Mouse (Mus musculus): ENCODE measurements around the gene Limk1. TPM values are rescaled to one million over a fixed set of nuclear protein-coding genes. Genes with fewer than 3 reads are reported as not detected.

Gene Limk1
- total RNA-seq, 2 experiments from 2014 or later, result 2.0 to 2.2 TPM

GRCm38 (mm10) chr5:134638461-134639268, 49.7 kb downstream of the Limk1 start:
- DNase-seq, result no peak
- intact Hi-C loops (cut with DNase I), result no loop called here

DNA sequence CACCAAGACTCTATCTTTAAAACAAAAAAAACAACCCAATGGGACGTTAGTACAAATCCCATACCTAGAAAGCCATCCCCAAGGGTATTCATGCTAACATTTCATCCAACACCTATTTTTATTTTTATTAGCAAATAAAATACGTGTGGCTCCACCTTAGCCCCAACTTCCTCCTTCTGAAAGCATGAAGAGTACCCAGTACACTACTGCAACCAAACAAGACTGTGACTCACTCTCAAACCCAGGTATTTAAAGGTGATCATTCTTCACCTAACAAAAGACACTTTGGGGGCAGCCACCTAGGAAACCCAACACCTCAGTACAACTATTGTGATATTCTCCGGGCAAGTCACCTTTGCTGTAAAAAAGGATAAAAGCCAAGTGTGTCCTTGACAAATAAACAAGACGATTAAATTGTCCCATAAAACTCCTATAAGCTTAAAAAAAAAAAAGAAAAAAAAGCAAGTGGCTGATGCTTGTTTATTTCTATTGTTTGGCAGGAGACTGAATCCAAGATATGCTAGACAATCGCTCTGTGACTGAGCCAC, 50.5 kb downstream of the Limk1 start:
- DNase-seq, result no peak
- intact Hi-C loops (cut with DNase I), result no loop called here

DNA sequence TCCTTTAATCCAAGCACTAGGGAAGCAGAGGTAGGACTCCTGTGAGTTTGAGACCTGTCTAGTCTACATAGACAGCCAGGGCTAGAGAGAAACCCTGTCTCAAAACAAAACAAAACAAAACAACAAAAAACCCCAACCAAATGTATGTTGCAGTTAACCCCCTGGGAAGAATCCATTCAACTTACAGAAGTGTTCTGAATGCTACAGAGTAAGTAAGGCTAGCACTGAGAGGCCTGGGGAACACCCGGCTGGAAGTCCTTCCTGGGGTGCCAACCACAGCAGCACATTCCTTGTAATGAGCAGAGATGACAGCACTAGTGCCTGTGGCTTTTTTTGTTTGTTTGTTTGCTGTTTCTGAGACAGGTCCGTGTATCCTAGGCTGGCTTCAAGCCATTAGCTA, 55.6 kb downstream of the Limk1 start:
- intact Hi-C loops (cut with DNase I), result no loop called here

GRCm38 (mm10) chr5:134630835-134631234, 57.6 kb downstream of the Limk1 start:
- DNase-seq, result no peak
- intact Hi-C loops (cut with DNase I), result no loop called here

More for the DNA sequence above, 55.6 kb downstream of the Limk1 start:
- no peak for DNase-seq

DNA sequence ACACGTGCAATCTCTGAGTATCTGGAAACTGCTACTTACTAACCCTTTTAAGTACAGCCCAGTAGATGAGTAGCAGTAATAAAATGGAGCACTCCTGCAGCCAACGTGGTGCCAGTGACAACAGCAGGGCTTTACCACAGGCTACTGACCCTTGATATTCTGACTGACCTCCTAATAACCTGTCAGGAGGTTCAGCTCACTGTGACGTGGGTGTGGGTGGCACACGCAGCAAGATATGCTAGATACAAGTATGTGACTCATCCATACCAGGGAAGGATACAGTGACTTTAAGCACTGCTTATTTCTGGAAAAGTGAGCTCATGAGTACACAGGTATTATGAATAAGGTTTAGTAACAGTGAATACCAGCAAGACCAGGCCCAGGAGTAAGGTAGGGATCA, 58.9 kb downstream of the Limk1 start:
- DNase-seq, result no peak
- intact Hi-C loops (cut with DNase I), result no loop called here

GRCm38 (mm10) chr5:134622069-134622468, 66.3 kb downstream of the Limk1 start:
- intact Hi-C loops (cut with DNase I), result no loop called here
- DNase-seq, result no peak

DNA sequence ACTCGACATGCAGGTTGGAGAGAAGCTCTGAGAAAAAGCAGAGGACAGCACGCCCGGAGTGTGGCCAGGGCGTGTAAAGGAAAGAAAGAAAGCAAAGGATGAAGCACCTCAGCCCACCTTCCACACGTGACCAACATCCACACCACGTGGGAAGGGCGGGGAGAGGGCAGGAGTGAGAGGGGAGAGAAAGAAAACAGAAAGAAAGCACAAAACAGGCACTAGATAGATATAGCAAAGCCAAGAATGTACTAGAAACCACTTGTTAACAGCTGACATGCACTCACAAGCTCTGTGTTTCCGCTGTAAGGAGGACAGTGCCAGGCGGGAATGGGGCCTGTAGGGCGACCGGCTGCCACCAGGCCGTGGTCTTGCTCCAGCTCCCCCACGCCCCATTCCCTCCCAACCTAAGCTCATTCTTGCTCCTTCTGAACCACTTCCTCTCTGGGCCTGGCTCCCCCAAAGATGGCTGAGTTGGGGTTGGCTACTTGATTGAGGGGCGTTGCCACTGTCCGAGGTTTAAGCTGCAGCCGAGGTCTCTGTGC, 67.2 kb downstream of the Limk1 start:
- intact Hi-C loops (cut with DNase I), result no loop called here
- DNase-seq, result no peak

GRCm38 (mm10) chr5:134620457-134620856, 67.9 kb downstream of the Limk1 start:
- intact Hi-C loops (cut with DNase I), result no loop called here
- DNase-seq, result no peak

DNA sequence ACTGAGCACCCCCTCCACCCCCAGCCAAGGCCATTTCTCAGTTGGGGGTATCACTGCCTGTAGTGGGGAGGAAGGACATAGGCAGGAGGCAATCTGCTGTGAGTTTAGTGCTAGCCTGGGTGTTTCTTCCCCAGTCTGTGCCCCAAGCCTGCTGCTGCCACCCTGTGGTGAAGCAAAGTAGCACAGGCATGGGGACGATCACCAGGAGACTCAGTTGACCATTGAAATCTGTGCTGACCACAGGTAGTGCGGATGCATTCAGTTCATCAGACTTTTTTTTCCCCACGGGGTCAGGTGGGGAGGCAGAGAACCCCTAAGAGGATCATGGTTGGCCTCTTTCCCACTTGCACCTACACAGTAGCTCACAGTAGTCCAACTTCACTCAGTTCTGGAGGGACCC, 71.3 kb downstream of the Limk1 start:
- peak; percentile 46 to 60 for DNase-seq
- intact Hi-C loops (cut with DNase I), result no loop called here

- DNase-seq, result no peak
- intact Hi-C loops (cut with DNase I), result no loop called here
Observed at GRCm38 (mm10) chr5:134615780-134616179, 72.6 kb downstream of the Limk1 start.

DNA sequence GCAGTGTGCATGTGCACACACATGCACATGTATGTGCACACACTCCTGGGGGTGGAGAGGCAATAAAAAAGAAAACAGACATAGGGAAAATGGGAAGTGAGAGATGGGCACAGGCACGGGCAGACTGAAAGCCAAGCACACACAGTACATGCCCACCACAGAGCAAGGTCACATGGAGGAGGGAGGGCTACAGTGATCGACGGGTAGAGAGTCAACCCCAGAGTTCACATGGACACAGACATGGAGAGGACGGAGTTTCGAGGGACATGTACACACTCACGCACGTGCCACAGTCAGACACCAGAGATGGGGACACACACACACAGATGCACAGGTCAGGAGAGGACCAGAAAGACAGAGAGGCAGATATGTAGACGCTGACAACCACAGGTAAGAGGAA, 73.0 kb downstream of the Limk1 start:
- intact Hi-C loops (cut with DNase I), result no loop called here

DNA sequence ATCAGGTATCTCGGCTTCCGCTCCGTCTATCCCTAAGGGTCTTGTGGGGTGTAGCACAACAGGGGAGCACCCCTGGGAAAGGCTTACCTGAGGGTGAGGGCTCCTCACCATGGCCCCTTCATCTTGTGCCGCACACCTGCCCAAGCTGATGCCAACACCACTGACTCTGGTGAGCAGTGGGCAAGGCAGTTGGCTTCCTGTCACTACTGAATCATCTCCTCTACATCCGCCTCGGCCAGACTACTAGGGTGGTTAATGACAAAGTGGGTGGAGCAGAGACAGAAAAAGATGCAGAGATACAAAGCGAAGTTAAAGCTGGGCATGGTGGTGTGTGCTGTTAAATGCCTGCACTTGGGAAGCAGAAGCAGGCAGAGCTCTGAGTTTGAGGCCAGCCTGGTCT, 73.6 kb downstream of the Limk1 start, which contains the start of gene Lat2:
Gene Lat2 (minus strand): TSS at position 224 of the 400 bp plus-strand sequence.
- DNase-seq, result no peak
- intact Hi-C loops (cut with DNase I), result no loop called here

More for the DNA sequence above, 73.0 kb downstream of the Limk1 start:
- DNase-seq, result no peak

- intact Hi-C loops (cut with DNase I), result no loop called here
- DNase-seq, result no peak
Observed at GRCm38 (mm10) chr5:134614296-134614695, 74.1 kb downstream of the Limk1 start.

GRCm38 (mm10) chr5:134613727-134614126, 74.7 kb downstream of the Limk1 start:
- no peak for DNase-seq
- intact Hi-C loops (cut with DNase I), result no loop called here

DNA sequence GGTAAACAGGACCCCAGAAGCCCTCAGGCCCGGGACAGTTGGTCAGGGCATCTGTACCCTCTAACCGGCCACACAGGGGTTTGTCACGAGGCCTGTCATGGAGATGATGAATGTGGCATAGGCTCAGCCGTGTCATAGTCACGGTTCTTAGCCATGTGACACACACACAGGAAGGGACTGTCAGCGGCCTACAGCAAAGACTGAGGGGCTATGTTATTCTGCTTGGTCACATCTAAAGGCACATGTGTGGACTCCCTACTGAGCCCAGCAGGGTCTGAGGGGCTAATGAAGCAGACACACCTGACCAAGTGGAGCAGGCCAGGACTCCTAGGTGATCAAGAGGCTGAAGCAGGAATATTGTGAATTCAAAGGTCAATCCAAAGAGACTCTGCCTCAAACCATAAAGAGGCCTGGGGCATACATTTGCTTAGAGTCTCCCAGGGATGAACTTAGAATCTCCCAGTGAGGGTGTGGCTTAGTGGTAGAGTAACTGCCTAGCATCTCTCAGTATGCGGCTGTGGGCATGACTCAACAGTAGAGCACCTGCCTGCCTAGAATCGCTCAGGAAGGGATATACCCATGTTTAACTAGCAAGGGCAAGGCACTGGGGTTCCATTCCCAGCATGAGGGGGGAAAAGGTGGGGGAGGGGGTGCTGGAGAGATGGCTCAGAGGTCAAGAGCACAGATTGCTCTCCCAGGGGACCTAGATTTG, 76.4 kb downstream of the Limk1 start:
- DNase-seq, result no peak
- intact Hi-C loops (cut with DNase I), result no loop called here

DNA sequence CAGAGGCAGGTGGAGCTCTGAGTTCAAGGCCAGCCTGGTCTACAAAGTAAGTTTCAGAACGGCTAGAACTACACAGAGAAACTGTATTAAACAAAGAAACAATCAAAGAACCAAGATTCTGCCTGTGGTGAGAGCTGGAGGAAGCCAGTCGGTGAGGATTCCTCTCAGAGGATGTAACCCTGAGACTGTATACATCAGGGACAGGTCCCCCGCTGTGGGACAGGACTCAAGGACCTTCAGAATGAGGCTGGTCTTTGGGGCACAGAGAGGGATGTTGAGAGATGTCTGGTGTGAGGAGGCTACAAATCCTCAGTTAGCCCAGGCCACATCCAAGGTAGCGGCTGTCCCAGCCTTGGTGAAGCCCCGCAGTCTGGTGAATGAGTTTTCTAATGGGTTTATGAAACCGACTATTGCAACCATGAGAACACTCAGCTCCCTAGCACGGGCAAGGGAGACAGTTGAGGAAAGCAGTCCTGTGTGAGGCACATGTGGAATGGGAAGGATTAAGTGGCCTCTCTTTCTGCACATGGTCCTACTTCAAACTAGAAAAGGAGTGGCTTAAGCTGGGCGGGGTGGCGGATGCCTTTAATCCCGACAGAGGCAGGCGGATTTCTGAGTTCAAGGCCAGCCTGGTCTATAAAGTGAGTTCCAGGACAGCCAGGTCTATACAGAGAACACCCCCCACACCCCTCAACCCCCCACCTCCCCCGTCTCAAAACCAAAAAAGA, 78.3 kb downstream of the Limk1 start:
- DNase-seq, result no peak
- intact Hi-C loops (cut with DNase I), result no loop called here

- intact Hi-C loops (cut with DNase I), result no loop called here
- no peak for DNase-seq
Observed at GRCm38 (mm10) chr5:134607121-134607520, 81.3 kb downstream of the Limk1 start.

DNA sequence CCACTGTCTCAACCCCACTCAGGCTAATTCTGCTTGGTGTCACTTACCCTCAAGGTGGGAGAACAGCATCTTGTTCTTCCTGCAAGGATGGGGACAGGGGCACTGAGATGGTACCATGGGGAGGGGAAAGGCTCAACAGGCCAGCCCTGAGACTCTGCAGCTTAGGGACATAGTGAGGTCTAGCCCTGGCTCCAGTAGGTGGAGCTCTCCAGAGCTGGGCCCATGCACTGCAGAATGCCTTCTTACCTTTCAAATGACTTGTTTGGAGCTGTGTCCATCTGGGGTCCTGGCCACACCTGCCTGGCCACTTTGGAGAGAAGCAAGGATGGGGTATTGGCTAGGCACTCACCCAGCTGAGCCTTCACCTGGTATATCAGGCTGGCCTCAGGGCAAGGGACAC, 82.1 kb downstream of the Limk1 start:
- intact Hi-C loops (cut with DNase I), result no loop called here
- DNase-seq, result no peak
